Mouse (Mus musculus) testis, adult 2 months (tissue): ENCODE data around the gene Glipr1l2.
"Not testable (repeated sequence)": the region's sequence is repeated elsewhere in the genome, so short reads cannot be mapped to it uniquely, and the experiment has no call there.

Experiments
- CTCF ChIP-seq: fragments of 200-500 bp; IDR thresholded peaks from 2 replicates; pipeline ENCODE4 v1.5.1; 2012; ENCODE audit warnings: low read depth, mild to moderate bottlenecking, inconsistent platforms, low read length, moderate library complexity; ENCODE audit not compliant: control insufficient read depth, insufficient read depth, insufficient replicate concordance
- POLR2A ChIP-seq: fragments of 200-500 bp; IDR thresholded peaks from 2 replicates; pipeline ENCODE4 v1.6.1; 2012; ENCODE audit warnings: low read depth, mild to moderate bottlenecking, inconsistent platforms, low read length, moderate library complexity; ENCODE audit not compliant: control insufficient read depth

DNA sequence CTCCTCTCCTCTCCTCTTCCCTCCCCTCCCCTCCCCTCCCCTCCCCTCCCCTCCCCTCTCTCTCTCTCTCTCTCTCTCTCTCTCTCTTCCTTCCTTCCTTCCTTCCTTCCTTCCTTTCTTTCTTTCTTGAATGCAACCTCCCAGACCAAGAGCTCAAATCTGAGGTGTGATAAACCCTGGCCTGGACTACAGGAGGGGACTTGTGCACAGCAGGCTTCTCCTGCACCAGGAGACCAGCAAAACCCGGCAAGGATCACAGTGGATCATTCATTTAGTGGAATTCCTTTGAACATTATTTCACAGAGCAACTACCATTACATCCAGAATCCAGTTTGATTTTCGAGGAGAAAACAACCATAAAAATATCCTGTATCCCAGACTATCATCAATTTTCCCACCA, 31.2 kb upstream of the Glipr1l2 start:
- TF ChIP-seq POLR2A, CTCF: not testable (repeated sequence)
